Mouse (Mus musculus) B cell, adult 2 months (primary cell): ENCODE measurements around the gene Ttc7b.

Source experiments
- DNase-seq, 2 experiments: peaks; one replicate each; pipeline ENCODE4 v3.0.0; 2022

The Ttc7b gene

GRCm38 (mm10) chr12:100262846-100263245, 257.8 kb downstream of the Ttc7b start:
- DNase-seq, result no peak

- no peak for DNase-seq
Observed at GRCm38 (mm10) chr12:100261761-100262160, 258.9 kb downstream of the Ttc7b start.

DNA sequence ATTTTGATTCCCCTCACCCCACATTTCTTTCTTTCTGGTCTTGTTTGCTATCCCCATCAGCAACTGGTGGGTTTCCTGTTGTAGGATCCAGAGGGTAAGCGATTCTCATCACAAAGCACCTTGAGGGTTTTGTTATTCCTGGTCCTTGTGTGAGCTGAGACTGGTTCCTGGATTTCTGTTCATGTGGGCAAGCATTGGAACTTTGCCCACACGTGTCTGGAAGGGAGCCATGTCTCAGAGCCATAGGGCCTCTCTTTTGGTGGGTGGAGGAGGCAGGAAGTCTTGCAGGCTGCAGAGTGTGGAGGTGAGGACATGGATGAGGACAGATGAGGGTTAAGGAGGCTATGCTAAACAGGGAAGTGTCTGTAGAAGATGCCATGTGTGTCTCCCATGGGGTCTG, 260.5 kb downstream of the Ttc7b start:
- no peak for DNase-seq

DNA sequence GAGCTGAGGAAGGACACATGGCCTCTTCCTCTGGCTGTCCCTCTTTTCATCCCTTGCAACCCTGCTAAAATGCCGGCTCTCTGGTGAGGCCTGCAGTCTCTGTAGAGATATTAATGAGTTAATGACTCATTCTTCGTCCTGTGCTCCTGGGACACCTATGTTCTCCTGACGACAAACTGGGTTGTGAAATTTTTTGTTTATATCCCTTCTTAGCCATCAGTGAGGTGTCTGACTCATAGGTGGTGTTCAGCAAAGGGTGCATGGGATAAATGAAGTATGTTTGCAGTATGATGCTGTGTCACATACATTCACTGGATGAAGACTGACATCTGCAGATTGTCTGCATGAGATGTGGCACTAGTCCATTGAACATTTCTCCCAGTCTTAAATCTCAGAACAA, 262.8 kb downstream of the Ttc7b start:
- DNase-seq, result no peak

- DNase-seq, result no peak
Observed at GRCm38 (mm10) chr12:100255441-100255949, 265.1 kb downstream of the Ttc7b start.

- no peak for DNase-seq
Observed at GRCm38 (mm10) chr12:100254471-100254870, 266.2 kb downstream of the Ttc7b start.
